Mouse (Mus musculus) lung, postnatal 0 days (tissue): ENCODE measurements around the gene Tpd52l1.

Experiments used
- CTCF ChIP-seq: IDR thresholded peaks from 2 replicates; pipeline ENCODE4 v1.5.1; 2016; ENCODE audit warnings: antibody characterized with exemption, mild to moderate bottlenecking
- EP300 ChIP-seq: IDR thresholded peaks from 2 replicates; pipeline ENCODE4 v1.6.1; 2016; ENCODE audit warnings: antibody characterized with exemption, mild to moderate bottlenecking, control low read depth

GRCm38 (mm10) chr10:31297106-31297505, 148.7 kb downstream of the Tpd52l1 start:
- TF ChIP-seq CTCF, result no peak
- TF ChIP-seq EP300, result no peak
